Mouse (Mus musculus) C2C12 (cell line): ENCODE results near the gene Bicral.

Experiments used
- CEBPB ChIP-seq: IDR thresholded peaks from one replicate; pipeline ENCODE4 v1.6.1; 2011; ENCODE audit warnings: low read depth, mild to moderate bottlenecking, control low read depth, moderate library complexity
- CTCF ChIP-seq: IDR thresholded peaks from one replicate; pipeline ENCODE4 v1.5.1; 2011; ENCODE audit not compliant: control insufficient read depth, insufficient read depth, insufficient read length
- FOSL1 ChIP-seq: IDR thresholded peaks from one replicate; pipeline ENCODE4 v1.8.0; 2011; ENCODE audit warnings: mild to moderate bottlenecking, low read length; ENCODE audit not compliant: poor library complexity, insufficient read depth, severe bottlenecking
- MAX ChIP-seq: IDR thresholded peaks from one replicate; pipeline ENCODE4 v1.6.1; 2011; ENCODE audit warnings: mild to moderate bottlenecking, control low read depth
- MYOD1 ChIP-seq: IDR thresholded peaks from one replicate; pipeline ENCODE4 v1.6.1; 2011; ENCODE audit warnings: low read depth; ENCODE audit not compliant: control insufficient read depth, insufficient read length
- MYOG ChIP-seq: IDR thresholded peaks from one replicate; pipeline ENCODE4 v1.6.1; 2011; ENCODE audit not compliant: control insufficient read depth, insufficient read length; ENCODE audit errors: extremely low read depth

DNA sequence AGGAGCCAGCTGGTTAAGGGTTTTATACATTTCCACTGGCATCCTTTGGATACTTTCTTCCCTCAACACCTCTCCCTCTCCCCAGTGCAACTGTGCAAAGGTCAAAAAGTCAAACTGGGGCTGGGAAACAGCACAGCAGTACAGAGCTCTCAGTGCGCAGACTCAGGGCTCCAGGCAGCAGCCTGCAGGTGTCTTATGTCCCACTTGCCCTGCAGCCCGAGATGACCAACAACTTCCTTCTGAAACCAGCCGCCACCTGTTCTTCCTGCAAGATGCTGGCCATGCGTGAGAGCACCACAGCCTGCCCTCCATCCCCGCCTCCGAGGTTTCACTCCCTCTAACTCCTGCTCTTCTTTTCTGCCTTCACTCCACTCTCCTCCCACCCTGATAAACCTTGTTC lies 5.6 kb downstream of the Bicral start:
- TF ChIP-seq MAX (no peak), CTCF (no peak), CEBPB (no peak), FOSL1 (no peak), MYOD1 (peak; percentile 28), MYOG (no peak)
